In the genomic region with DNA sequence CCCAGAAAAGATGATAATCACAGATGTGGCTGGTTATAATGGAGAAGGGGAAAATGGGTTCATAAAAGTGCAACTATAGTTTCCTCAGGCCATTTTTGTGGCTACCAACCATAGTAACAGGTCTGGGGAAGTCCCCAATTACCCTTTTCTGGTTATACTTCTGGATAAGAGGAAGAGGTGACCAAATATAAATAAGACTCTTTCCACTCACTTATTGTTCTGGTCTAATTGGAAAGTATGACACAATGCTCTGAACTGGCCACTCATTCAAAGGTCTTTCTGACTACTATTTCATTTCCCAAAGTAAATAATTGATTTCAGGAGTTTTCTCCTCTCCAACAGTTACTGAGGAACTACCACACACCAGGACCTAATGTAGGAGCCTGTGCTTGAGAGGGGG, we compare ENCODE assay signal across 18 mouse cellular contexts.
"Had no signal": no experiment of that assay in that cellular context is flagged by ENCODE, and none has a peak within 500 bp of the region (broad histone marks: within the 10 kb centered on the region; RNA-seq: fewer than 3 reads in every experiment).

No protein-coding gene starts in this region.

- DNase-seq: kidney, adult 11 months; kidney, adult 9 months; kidney, postnatal 10 days; kidney, postnatal 4 days; lung, adult 2 months; lung, postnatal 14 days; right cerebral cortex, postnatal 4 days; spleen, adult 18-20 months; thymus, adult 18-20 months; thymus, postnatal 25 days had no signal

- H3K4me1 ChIP-seq: limb, embryonic 10.5 days; midbrain, embryonic 13.5 days had no signal

- H3K4me3 ChIP-seq: left cerebral cortex, adult 2 months; limb, embryonic 10.5 days; midbrain, embryonic 13.5 days; myocyte; neural tube, embryonic 15.5 days had no signal

- ATAC-seq: midbrain, embryonic 13.5 days had no signal

- H3K27ac ChIP-seq: left cerebral cortex, adult 2 months; limb, embryonic 10.5 days; liver, embryonic 14.5 days; macrophage; midbrain, embryonic 13.5 days; neural tube, embryonic 15.5 days; stomach, postnatal 0 days had no signal

- H3K36me3 ChIP-seq: limb, embryonic 10.5 days; midbrain, embryonic 13.5 days; neural tube, embryonic 15.5 days had no signal

- H3K27me3 ChIP-seq: midbrain, embryonic 13.5 days; neural tube, embryonic 15.5 days had no signal

- H3K9me3 ChIP-seq: limb, embryonic 10.5 days; midbrain, embryonic 13.5 days; neural tube, embryonic 15.5 days had no signal
